Mouse (Mus musculus) T-helper 1 cell (primary cell): ENCODE measurements around the gene Ddx4.

Experiments
- in situ Hi-C: fragments of 300-600 bp; cut with MboI, MseI; formaldehyde crosslinking; loops from one replicate; pipeline ENCODE4 v1.15.1; 2025; ENCODE audit warnings: high pct_unique_total_duplicates

The Ddx4 gene

GRCm38 (mm10) chr13:112652205-112652604, at the start of gene Ddx4:
TSS of gene Ddx4 (minus strand) at chr13:112652475.
- in situ Hi-C loops: loop anchor here (5.0 kb wide), 1 partner anchor 40 kb away; no protein-coding TSS in a partner anchor

- in situ Hi-C loops: no loop called here
Observed at GRCm38 (mm10) chr13:112701256-112701655, 49.0 kb upstream of the Ddx4 start.

- in situ Hi-C loops: no loop called here
Observed at GRCm38 (mm10) chr13:112695526-112696240, 43.4 kb upstream of the Ddx4 start.

GRCm38 (mm10) chr13:112692870-112693553, 40.7 kb upstream of the Ddx4 start:
- in situ Hi-C loops: no loop called here

- in situ Hi-C loops: no loop called here
Observed at GRCm38 (mm10) chr13:112686155-112686554, 33.9 kb upstream of the Ddx4 start.

GRCm38 (mm10) chr13:112683970-112684369, 31.7 kb upstream of the Ddx4 start:
- in situ Hi-C loops: no loop called here

GRCm38 (mm10) chr13:112683312-112683711, 31.0 kb upstream of the Ddx4 start:
- in situ Hi-C loops: no loop called here

- in situ Hi-C loops: no loop called here
Observed at GRCm38 (mm10) chr13:112678154-112678553, 25.9 kb upstream of the Ddx4 start.

- in situ Hi-C loops: loop anchor here (5.0 kb wide), 2 partner anchors 188 to 363 kb away; partner anchors contain the start of gene Cdc20b
Observed at GRCm38 (mm10) chr13:112673899-112674447, 21.7 kb upstream of the Ddx4 start.

- in situ Hi-C loops: loop anchor here (5.0 kb wide), 2 partner anchors 190 to 365 kb away; partner anchors contain the start of gene Cdc20b
Observed at GRCm38 (mm10) chr13:112672797-112673196, 20.5 kb upstream of the Ddx4 start.

GRCm38 (mm10) chr13:112671708-112672107, 19.4 kb upstream of the Ddx4 start:
- in situ Hi-C loops: loop anchor here (5.0 kb wide), 2 partner anchors 191 to 366 kb away; partner anchors contain the start of gene Cdc20b

GRCm38 (mm10) chr13:112667215-112667614, 14.9 kb upstream of the Ddx4 start:
- in situ Hi-C loops: no loop called here

GRCm38 (mm10) chr13:112666433-112667024, 14.3 kb upstream of the Ddx4 start:
- in situ Hi-C loops: no loop called here

- in situ Hi-C loops: no loop called here
Observed at GRCm38 (mm10) chr13:112661687-112662086, 9.4 kb upstream of the Ddx4 start.

- in situ Hi-C loops: no loop called here
Observed at GRCm38 (mm10) chr13:112660574-112661381, 8.5 kb upstream of the Ddx4 start, which contains the start of gene Slc38a9. TSS of gene Slc38a9 (plus strand) at chr13:112660751.

- in situ Hi-C loops: no loop called here
Observed at GRCm38 (mm10) chr13:112659986-112660573, 7.8 kb upstream of the Ddx4 start.

GRCm38 (mm10) chr13:112651183-112651582, 1.1 kb downstream of the Ddx4 start:
- in situ Hi-C loops: loop anchor here (5.0 kb wide), 1 partner anchor 39 kb away; no protein-coding TSS in a partner anchor

- in situ Hi-C loops: no loop called here
Observed at GRCm38 (mm10) chr13:112645529-112646186, 6.6 kb downstream of the Ddx4 start.

- in situ Hi-C loops: no loop called here
Observed at GRCm38 (mm10) chr13:112644996-112645395, 7.3 kb downstream of the Ddx4 start.

GRCm38 (mm10) chr13:112642897-112643296, 9.4 kb downstream of the Ddx4 start:
- in situ Hi-C loops: no loop called here
